Mouse (Mus musculus): ENCODE results near the gene Fam181a. TPM values are rescaled to one million over a fixed set of nuclear protein-coding genes. Genes with fewer than 3 reads are reported as not detected.

The Fam181a gene
- total RNA-seq, 2 experiments from 2014 or later = 0.96 to 1.5 TPM

- no peak for DNase-seq (ENCODE audit: low spot score in 2 of 2)
Observed at GRCm38 (mm10) chr12:103355746-103356414, 45.1 kb downstream of the Fam181a start, which contains the start of gene Asb2. Asb2 (minus strand) TSS chr12:103356001.

GRCm38 (mm10) chr12:103356415-103356748, 45.6 kb downstream of the Fam181a start:
- DNase-seq (ENCODE audit: low spot score in 2 of 2) = no peak

- DNase-seq (ENCODE audit: low spot score in 2 of 2) = no peak
Observed at GRCm38 (mm10) chr12:103358216-103358615, 47.4 kb downstream of the Fam181a start.

- no peak for DNase-seq (ENCODE audit: low spot score in 2 of 2)
Observed at GRCm38 (mm10) chr12:103358951-103359801, 48.4 kb downstream of the Fam181a start.

GRCm38 (mm10) chr12:103360812-103361211, 50.0 kb downstream of the Fam181a start:
- no peak for DNase-seq (ENCODE audit: low spot score in 2 of 2)

GRCm38 (mm10) chr12:103361539-103362307, 50.9 kb downstream of the Fam181a start:
- DNase-seq (ENCODE audit: low spot score in 2 of 2) = no peak

GRCm38 (mm10) chr12:103362336-103362735, 51.6 kb downstream of the Fam181a start:
- DNase-seq (ENCODE audit: low spot score in 2 of 2) = no peak

Other genes with a start within 250 kb of the Fam181a start
- 1 to 10 TPM; 2.8 to 3.9 TPM for gene Prima1, start 68.8 kb upstream of the Fam181a start, total RNA-seq (2021)
- 1 to 10 TPM; 1.8 to 2.1 TPM for gene Asb2, start 45.0 kb downstream of the Fam181a start, total RNA-seq (2021)
- gene Otub2, start 77.7 kb downstream of the Fam181a start, total RNA-seq (2021) = 10 to 100 TPM; 48.0 to 51.3 TPM
- gene 9330161L09Rik, start 96.8 kb downstream of the Fam181a start, total RNA-seq (2021) = 1 to 10 TPM; 2.6 to 2.8 TPM
- 100 to 1,000 TPM; 247 to 250 TPM for gene Ddx24, start 114.9 kb downstream of the Fam181a start, total RNA-seq (2021)
- 100 to 1,000 TPM; 119 to 120 TPM for gene Ifi27, start 123.2 kb downstream of the Fam181a start, total RNA-seq (2021)
- gene Ifi27l2a, start 132.7 kb downstream of the Fam181a start, total RNA-seq (2021) = 1 to 10 TPM; 1.6 to 1.7 TPM
- not detected for gene Ifi27l2b, start 146.2 kb downstream of the Fam181a start, total RNA-seq (2021)
- 10 to 100 TPM; 44.6 to 50.3 TPM for gene Ppp4r4, start 221.3 kb downstream of the Fam181a start, total RNA-seq (2021)

Data from layer of hippocampus, adult 18-20 months (tissue).